Mouse (Mus musculus): ENCODE data around the gene Setd1b.
"Not testable (repeated sequence)": the region's sequence is repeated elsewhere in the genome, so short reads cannot be mapped to it uniquely, and the experiment has no call there.

The Setd1b gene

GRCm38 (mm10) chr5:123201523-123201892 lies 59.5 kb downstream of the Setd1b start:
- DNase-seq (ENCODE audit: low spot score in 2 of 2): no peak

DNA sequence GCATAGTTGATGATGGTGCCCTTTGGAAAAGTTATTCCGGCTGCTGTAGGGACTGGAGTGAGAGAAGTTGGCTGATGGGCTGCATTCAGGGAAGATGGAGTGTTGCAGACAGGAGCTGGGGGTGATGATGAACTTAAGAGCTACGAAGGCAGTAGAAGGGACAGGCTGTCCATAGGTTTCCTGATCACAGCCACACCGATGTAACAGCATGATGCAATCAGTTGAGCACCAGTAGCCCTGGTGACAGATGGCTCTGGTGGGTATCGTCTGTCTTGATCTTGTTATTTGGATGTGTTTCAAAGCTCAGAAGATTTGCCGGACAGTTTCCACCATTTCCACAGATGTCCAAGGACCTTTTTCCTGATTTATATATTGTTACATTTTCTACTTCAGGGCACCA lies 60.0 kb downstream of the Setd1b start:
- DNase-seq (ENCODE audit: low spot score in 2 of 2): no peak

DNA sequence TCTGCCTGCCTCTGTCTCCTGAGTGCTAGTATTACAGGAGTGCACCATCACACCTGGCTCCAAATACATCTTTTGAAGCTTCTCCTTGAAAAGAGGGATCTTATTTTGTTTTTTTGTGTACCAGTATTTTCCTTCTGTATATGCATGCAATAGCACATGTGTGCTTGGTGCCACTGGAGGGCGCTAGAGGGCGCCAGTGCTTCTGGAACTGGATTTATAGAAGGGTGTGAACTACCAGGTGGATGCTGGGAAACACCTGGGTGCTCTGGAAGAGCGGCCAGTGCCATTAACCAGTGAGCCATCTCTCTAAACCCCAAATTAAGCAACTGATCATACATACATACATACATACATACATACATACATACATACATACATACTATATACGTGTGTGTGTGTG lies 60.8 kb downstream of the Setd1b start:
- DNase-seq (ENCODE audit: low spot score in 2 of 2): not testable (repeated sequence)

DNA sequence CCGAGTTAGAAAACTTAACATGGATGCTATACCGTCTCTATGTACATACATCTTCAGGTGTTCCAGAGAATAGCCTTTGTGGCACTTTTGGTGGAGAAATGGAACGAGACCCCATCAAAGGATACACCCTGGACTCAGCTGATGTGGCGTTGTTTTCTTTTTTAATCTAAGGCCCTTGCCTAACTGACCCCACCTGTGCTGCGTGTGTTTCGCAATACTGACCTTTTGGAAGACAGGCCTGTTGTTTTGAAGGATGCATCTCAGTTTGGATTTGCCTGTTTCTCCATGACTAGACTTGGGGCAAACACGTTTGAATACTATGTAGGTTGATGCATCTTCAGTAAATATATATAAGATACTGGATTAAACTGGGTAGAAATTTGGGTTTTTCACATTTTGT lies 61.6 kb downstream of the Setd1b start:
- DNase-seq (ENCODE audit: low spot score in 2 of 2): not testable (repeated sequence)

Data from spleen, postnatal 14 days (tissue).